Mouse (Mus musculus): Measurements from ENCODE around the gene Itgb3. TPM values are rescaled to one million over a fixed set of nuclear protein-coding genes. Genes with fewer than 3 reads are reported as not detected.

The Itgb3 gene
- polyA plus RNA-seq, 1 experiment: 25.6 TPM

GRCm38 (mm10) chr11:104625453-104626402 lies 17.9 kb downstream of the Itgb3 start:
- H3K4me1 ChIP-seq (ENCODE audit: control insufficient read depth, insufficient read depth, insufficient read length): peaks cover 13% of the 10 kb centered on the region; the same call in 1 of the 2 replicates
- no peaks in the 10 kb centered on the region for H3K27me3 ChIP-seq (ENCODE audit: control insufficient read depth, insufficient read depth, low read length)
- no peak for DNase-seq (ENCODE audit: low read depth in 1 of 2, low spot score in 2 of 2)
- TF ChIP-seq POLR2A (IDR thresholded peaks at IDR 0.05; ENCODE audit: low read depth, low read length) (no peak), CTCF (IDR thresholded peaks at IDR 0.05; ENCODE audit: extremely low read depth, insufficient read depth, insufficient read length, insufficient replicate concordance) (no peak)
- no peaks in the 10 kb centered on the region for H3K36me3 ChIP-seq (ENCODE audit: control insufficient read depth, insufficient read depth, low read length)
- WGBS: 79% methylated on average over 12 of the region's 12 CpGs
- no peak overlapping the region for H3K27ac ChIP-seq (ENCODE audit: insufficient read depth, low read length)
- H3K4me3 ChIP-seq (ENCODE audit: extremely low read depth, insufficient read depth, insufficient read length): no peak overlapping the region

DNA sequence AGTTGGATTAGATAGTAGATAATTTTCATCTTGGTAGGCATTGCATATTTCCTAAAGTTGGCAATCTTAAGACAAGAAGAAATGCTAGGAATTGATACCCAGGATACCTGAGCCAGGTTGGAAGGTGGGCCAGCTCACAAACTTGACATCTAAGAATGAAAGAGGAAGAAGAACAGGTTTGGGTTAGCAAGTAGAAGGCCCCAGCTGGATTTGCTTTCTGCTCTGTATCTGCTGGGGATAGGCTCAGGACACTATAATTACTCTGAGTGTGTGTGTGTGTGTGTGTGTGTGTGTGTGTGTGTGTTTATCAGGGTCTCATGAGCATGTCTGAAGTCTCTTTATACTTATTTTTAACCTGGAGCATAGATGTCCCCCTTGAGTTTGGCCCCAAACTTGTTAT lies 18.8 kb downstream of the Itgb3 start:
- DNase-seq (ENCODE audit: low read depth in 1 of 2, low spot score in 2 of 2): no peak

GRCm38 (mm10) chr11:104627616-104628301 lies 20.0 kb downstream of the Itgb3 start:
- Histone ChIP-seq H3K27me3 (ENCODE audit: control insufficient read depth, insufficient read depth, low read length) (no peaks in the 10 kb centered on the region), H3K4me1 (ENCODE audit: control insufficient read depth, insufficient read depth, insufficient read length) (peaks cover 20% of the 10 kb centered on the region; the same call in 1 of the 2 replicates), H3K27ac (ENCODE audit: insufficient read depth, low read length) (no peak overlapping the region), H3K4me3 (ENCODE audit: extremely low read depth, insufficient read depth, insufficient read length) (no peak overlapping the region), H3K36me3 (ENCODE audit: control insufficient read depth, insufficient read depth, low read length) (no peaks in the 10 kb centered on the region)
- WGBS: 94% methylated on average over 11 of the region's 11 CpGs
- TF ChIP-seq POLR2A (IDR thresholded peaks at IDR 0.05; ENCODE audit: low read depth, low read length) (no peak), CTCF (IDR thresholded peaks at IDR 0.05; ENCODE audit: extremely low read depth, insufficient read depth, insufficient read length, insufficient replicate concordance) (no peak)
- no peak for DNase-seq (ENCODE audit: low read depth in 1 of 2, low spot score in 2 of 2)

More for the DNA sequence above, 18.8 kb downstream of the Itgb3 start:
- Histone ChIP-seq H3K4me1 (ENCODE audit: control insufficient read depth, insufficient read depth, insufficient read length) (peaks cover 19% of the 10 kb centered on the region; the same call in 1 of the 2 replicates), H3K27me3 (ENCODE audit: control insufficient read depth, insufficient read depth, low read length) (no peaks in the 10 kb centered on the region), H3K4me3 (ENCODE audit: extremely low read depth, insufficient read depth, insufficient read length) (no peak overlapping the region), H3K36me3 (ENCODE audit: control insufficient read depth, insufficient read depth, low read length) (no peaks in the 10 kb centered on the region), H3K27ac (ENCODE audit: insufficient read depth, low read length) (no peak overlapping the region)
- TF ChIP-seq POLR2A (IDR thresholded peaks at IDR 0.05; ENCODE audit: low read depth, low read length) (no peak), CTCF (IDR thresholded peaks at IDR 0.05; ENCODE audit: extremely low read depth, insufficient read depth, insufficient read length, insufficient replicate concordance) (no peak)

DNA sequence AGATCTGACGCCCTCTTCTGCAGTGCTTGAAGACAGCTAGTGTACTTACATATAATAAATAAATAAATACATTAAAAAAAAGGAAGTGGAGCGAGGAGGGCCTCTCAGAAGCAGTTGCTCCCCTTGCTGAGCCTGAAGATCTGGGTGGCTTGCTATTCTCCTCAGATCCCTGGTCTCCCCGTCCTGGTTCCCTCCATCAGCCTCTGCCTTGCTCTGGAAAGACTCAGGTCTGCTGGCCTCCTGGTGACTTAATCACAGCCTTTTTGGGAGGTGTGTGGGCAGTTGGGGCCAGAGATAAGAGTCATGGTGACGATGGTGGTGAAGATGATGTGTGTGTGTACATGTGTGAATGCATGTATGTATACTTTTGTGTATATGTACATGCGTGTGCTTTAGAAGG lies 20.8 kb downstream of the Itgb3 start:
- H3K4me1 ChIP-seq (ENCODE audit: control insufficient read depth, insufficient read depth, insufficient read length): peaks cover 20% of the 10 kb centered on the region; the same call in 1 of the 2 replicates
- 72% methylated on average over 5 of the region's 5 CpGs for WGBS

DNA sequence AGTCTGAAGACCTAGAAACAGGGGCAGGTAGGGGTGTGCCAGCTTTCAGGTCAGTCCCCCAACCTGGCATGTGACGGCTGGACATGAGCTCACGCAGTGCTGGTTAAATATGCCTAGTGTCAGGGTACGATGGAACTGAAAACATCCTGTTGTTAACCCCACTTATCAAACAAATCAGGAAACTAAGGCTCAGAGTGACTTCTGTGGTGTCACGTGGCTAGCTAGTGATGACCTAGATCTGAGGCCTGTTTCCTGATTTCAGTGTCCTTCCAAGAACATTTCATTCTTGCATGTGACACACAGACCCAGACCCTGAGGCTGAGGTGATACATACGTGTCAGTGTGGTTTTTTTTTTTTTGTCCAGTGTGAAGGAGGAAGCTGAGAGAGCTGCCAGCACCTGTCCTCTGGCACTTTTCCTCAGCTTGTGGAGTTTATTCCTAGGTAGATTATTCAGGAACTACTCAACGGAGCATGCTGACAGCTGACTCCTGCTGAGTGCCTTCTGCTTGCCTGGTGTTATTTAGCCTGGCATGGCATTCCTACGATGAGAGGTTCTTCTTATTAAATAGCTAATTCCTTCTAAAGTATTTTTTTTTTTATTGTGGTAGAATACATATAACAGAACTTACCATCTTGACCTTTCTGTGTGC lies 22.5 kb downstream of the Itgb3 start:
- Histone ChIP-seq H3K27me3 (ENCODE audit: control insufficient read depth, insufficient read depth, low read length) (no peaks in the 10 kb centered on the region), H3K4me3 (ENCODE audit: extremely low read depth, insufficient read depth, insufficient read length) (no peak overlapping the region), H3K36me3 (ENCODE audit: control insufficient read depth, insufficient read depth, low read length) (no peaks in the 10 kb centered on the region), H3K4me1 (ENCODE audit: control insufficient read depth, insufficient read depth, insufficient read length) (peaks cover 20% of the 10 kb centered on the region; the same call in 1 of the 2 replicates), H3K27ac (ENCODE audit: insufficient read depth, low read length) (0 out of 2 replicates have a peak overlapping the region, but pooled peaks have one; percentile 22)
- 33% methylated on average over 7 of the region's 7 CpGs for WGBS
- peak in 1 of 2 experiments; percentile 22 for DNase-seq (ENCODE audit: low read depth in 1 of 2, low spot score in 2 of 2)
- TF ChIP-seq POLR2A (IDR thresholded peaks at IDR 0.05; ENCODE audit: low read depth, low read length): no peak
- TF ChIP-seq CTCF (IDR thresholded peaks at IDR 0.05; ENCODE audit: extremely low read depth, insufficient read depth, insufficient read length, insufficient replicate concordance): no peak

More for the DNA sequence above, 20.8 kb downstream of the Itgb3 start:
- TF ChIP-seq POLR2A (IDR thresholded peaks at IDR 0.05; ENCODE audit: low read depth, low read length): no peak
- no peak for TF ChIP-seq CTCF (IDR thresholded peaks at IDR 0.05; ENCODE audit: extremely low read depth, insufficient read depth, insufficient read length, insufficient replicate concordance)
- no peak overlapping the region for H3K4me3 ChIP-seq (ENCODE audit: extremely low read depth, insufficient read depth, insufficient read length)
- no peaks in the 10 kb centered on the region for H3K36me3 ChIP-seq (ENCODE audit: control insufficient read depth, insufficient read depth, low read length)
- no peaks in the 10 kb centered on the region for H3K27me3 ChIP-seq (ENCODE audit: control insufficient read depth, insufficient read depth, low read length)
- H3K27ac ChIP-seq (ENCODE audit: insufficient read depth, low read length): no peak overlapping the region
- DNase-seq (ENCODE audit: low read depth in 1 of 2, low spot score in 2 of 2): no peak

GRCm38 (mm10) chr11:104631306-104631705 lies 23.5 kb downstream of the Itgb3 start:
- 20% methylated on average over 1 of the region's 1 CpGs for WGBS
- Histone ChIP-seq H3K4me1 (ENCODE audit: control insufficient read depth, insufficient read depth, insufficient read length) (peaks cover 20% of the 10 kb centered on the region; the same call in 1 of the 2 replicates), H3K4me3 (ENCODE audit: extremely low read depth, insufficient read depth, insufficient read length) (no peak overlapping the region)

More at GRCm38 (mm10) chr11:104631306-104631705, 23.5 kb downstream of the Itgb3 start:
- TF ChIP-seq CTCF (IDR thresholded peaks at IDR 0.05; ENCODE audit: extremely low read depth, insufficient read depth, insufficient read length, insufficient replicate concordance): no peak
- TF ChIP-seq POLR2A (IDR thresholded peaks at IDR 0.05; ENCODE audit: low read depth, low read length): no peak
- H3K36me3 ChIP-seq (ENCODE audit: control insufficient read depth, insufficient read depth, low read length): no peaks in the 10 kb centered on the region
- no peaks in the 10 kb centered on the region for H3K27me3 ChIP-seq (ENCODE audit: control insufficient read depth, insufficient read depth, low read length)
- DNase-seq (ENCODE audit: low read depth in 1 of 2, low spot score in 2 of 2): peak in 1 of 2 experiments; percentile 66
- H3K27ac ChIP-seq (ENCODE audit: insufficient read depth, low read length): no peak overlapping the region

Data from spleen, adult 2 months (tissue).